Mouse (Mus musculus): ENCODE data around the gene Kif13a. TPM values are rescaled to one million over a fixed set of nuclear protein-coding genes. Genes with fewer than 3 reads are reported as not detected.

Gene Kif13a
- polyA plus RNA-seq, 1 experiment from 2014 or later: 13.8 TPM

- H3K4me1 ChIP-seq (replicated peaks; ENCODE audit: control insufficient read depth, insufficient read depth, low read length): peaks cover 10% of the 10 kb centered on the region
- peak within 1 kb of the TSS; percentile 87 for H3K9ac ChIP-seq (ENCODE audit: low read depth, low read length)
- ATAC-seq (replicated peaks; ENCODE audit: low FRiP score): peak; percentile 87
- no peaks in the 10 kb centered on the region for H3K9me3 ChIP-seq (ENCODE audit: control insufficient read depth, low read length)
- no peaks in the 10 kb centered on the region for H3K36me3 ChIP-seq (ENCODE audit: control insufficient read depth, insufficient read depth, low read length)
- WGBS: under 1% methylated on average over 48 of the region's 51 CpGs
- H3K4me2 ChIP-seq: peak within 1 kb of the TSS; percentile 72
- H3K4me3 ChIP-seq (ENCODE audit: low read depth, low read length): peak within 1 kb of the TSS; percentile 73
- peak within 1 kb of the TSS; percentile 95 for H3K27ac ChIP-seq (ENCODE audit: low read depth, low read length)
- no peaks in the 10 kb centered on the region for H3K27me3 ChIP-seq (replicated peaks; ENCODE audit: control insufficient read depth, insufficient read depth, low read length)
- peak; percentile 100 for DNase-seq (ENCODE audit: low spot score)
Observed at GRCm38 (mm10) chr13:46727837-46728268, 201.8 kb downstream of the Kif13a start, which contains the start of gene Nup153. Nup153 (minus strand) TSS chr13:46727940.

GRCm38 (mm10) chr13:46727038-46727836 is 202.4 kb downstream of the Kif13a start:
- no peaks in the 10 kb centered on the region for H3K27me3 ChIP-seq (replicated peaks; ENCODE audit: control insufficient read depth, insufficient read depth, low read length)
- peak overlapping the region; percentile 73 for H3K4me3 ChIP-seq (ENCODE audit: low read depth, low read length)
- H3K4me2 ChIP-seq: peak overlapping the region; percentile 72
- H3K9me3 ChIP-seq (ENCODE audit: control insufficient read depth, low read length): no peaks in the 10 kb centered on the region
- peak overlapping the region; percentile 87 for H3K9ac ChIP-seq (ENCODE audit: low read depth, low read length)
- peak overlapping the region; percentile 95 for H3K27ac ChIP-seq (ENCODE audit: low read depth, low read length)
- peak; percentile 70 for ATAC-seq (replicated peaks; ENCODE audit: low FRiP score)
- H3K36me3 ChIP-seq (ENCODE audit: control insufficient read depth, insufficient read depth, low read length): no peaks in the 10 kb centered on the region
- peak; percentile 79 for DNase-seq (ENCODE audit: low spot score)
- WGBS: under 1% methylated on average over 82 of the region's 85 CpGs
- H3K4me1 ChIP-seq (replicated peaks; ENCODE audit: control insufficient read depth, insufficient read depth, low read length): peaks cover 10% of the 10 kb centered on the region

GRCm38 (mm10) chr13:46726288-46727037 is 203.2 kb downstream of the Kif13a start:
- no peaks in the 10 kb centered on the region for H3K27me3 ChIP-seq (replicated peaks; ENCODE audit: control insufficient read depth, insufficient read depth, low read length)
- peak overlapping the region; percentile 87 for H3K9ac ChIP-seq (ENCODE audit: low read depth, low read length)
- no peak for DNase-seq (ENCODE audit: low spot score)
- H3K4me2 ChIP-seq: peak overlapping the region; percentile 87
- peaks cover 10% of the 10 kb centered on the region for H3K4me1 ChIP-seq (replicated peaks; ENCODE audit: control insufficient read depth, insufficient read depth, low read length)
- peak overlapping the region; percentile 73 for H3K4me3 ChIP-seq (ENCODE audit: low read depth, low read length)
- no peaks in the 10 kb centered on the region for H3K9me3 ChIP-seq (ENCODE audit: control insufficient read depth, low read length)
- ATAC-seq (replicated peaks; ENCODE audit: low FRiP score): no peak
- no peaks in the 10 kb centered on the region for H3K36me3 ChIP-seq (ENCODE audit: control insufficient read depth, insufficient read depth, low read length)
- under 1% methylated on average over 30 of the region's 30 CpGs for WGBS
- H3K27ac ChIP-seq (ENCODE audit: low read depth, low read length): peak overlapping the region; percentile 95

- 23% methylated on average over 2 of the region's 2 CpGs for WGBS
- Histone ChIP-seq H3K4me3 (ENCODE audit: low read depth, low read length) (peak overlapping the region; percentile 41), H3K27me3 (replicated peaks; ENCODE audit: control insufficient read depth, insufficient read depth, low read length) (no peaks in the 10 kb centered on the region), H3K9ac (ENCODE audit: low read depth, low read length) (peak overlapping the region; percentile 36), H3K27ac (ENCODE audit: low read depth, low read length) (peak overlapping the region; percentile 59; the same call in 1 of the 2 replicates), H3K36me3 (ENCODE audit: control insufficient read depth, insufficient read depth, low read length) (no peaks in the 10 kb centered on the region), H3K4me2 (peak overlapping the region; percentile 87), H3K4me1 (replicated peaks; ENCODE audit: control insufficient read depth, insufficient read depth, low read length) (peaks cover 10% of the 10 kb centered on the region), H3K9me3 (ENCODE audit: control insufficient read depth, low read length) (no peaks in the 10 kb centered on the region)
- no peak for DNase-seq (ENCODE audit: low spot score)
- ATAC-seq (replicated peaks; ENCODE audit: low FRiP score): peak; percentile 38
Observed at GRCm38 (mm10) chr13:46725227-46725626, 204.4 kb downstream of the Kif13a start.

GRCm38 (mm10) chr13:46724371-46724770 is 205.3 kb downstream of the Kif13a start:
- DNase-seq (ENCODE audit: low spot score) (no peak), ATAC-seq (replicated peaks; ENCODE audit: low FRiP score) (no peak)
- H3K4me2 ChIP-seq: peak overlapping the region; percentile 87
- H3K4me1 ChIP-seq (replicated peaks; ENCODE audit: control insufficient read depth, insufficient read depth, low read length): peaks cover 10% of the 10 kb centered on the region
- H3K9ac ChIP-seq (ENCODE audit: low read depth, low read length): peak overlapping the region; percentile 10; the same call in 1 of the 2 replicates
- no peaks in the 10 kb centered on the region for H3K27me3 ChIP-seq (replicated peaks; ENCODE audit: control insufficient read depth, insufficient read depth, low read length)
- H3K27ac ChIP-seq (ENCODE audit: low read depth, low read length): peak overlapping the region; percentile 43; the same call in 1 of the 2 replicates
- no peaks in the 10 kb centered on the region for H3K9me3 ChIP-seq (ENCODE audit: control insufficient read depth, low read length)
- H3K36me3 ChIP-seq (ENCODE audit: control insufficient read depth, insufficient read depth, low read length): no peaks in the 10 kb centered on the region
- H3K4me3 ChIP-seq (ENCODE audit: low read depth, low read length): peak overlapping the region; percentile 41

- no peak overlapping the region for H3K9ac ChIP-seq (ENCODE audit: low read depth, low read length)
- no peak overlapping the region for H3K27ac ChIP-seq (ENCODE audit: low read depth, low read length)
- 0 out of 2 replicates have a peak, but pooled peaks cover 1% of the 10 kb centered on the region for H3K36me3 ChIP-seq (ENCODE audit: control insufficient read depth, insufficient read depth, low read length)
- no peaks in the 10 kb centered on the region for H3K9me3 ChIP-seq (ENCODE audit: control insufficient read depth, low read length)
- DNase-seq (ENCODE audit: low spot score): no peak
- no peaks in the 10 kb centered on the region for H3K27me3 ChIP-seq (replicated peaks; ENCODE audit: control insufficient read depth, insufficient read depth, low read length)
- no peak for ATAC-seq (replicated peaks; ENCODE audit: low FRiP score)
- H3K4me2 ChIP-seq: no peak overlapping the region
- peaks cover 19% of the 10 kb centered on the region for H3K4me1 ChIP-seq (replicated peaks; ENCODE audit: control insufficient read depth, insufficient read depth, low read length)
- H3K4me3 ChIP-seq (ENCODE audit: low read depth, low read length): no peak overlapping the region
Observed at GRCm38 (mm10) chr13:46721009-46721408, 208.7 kb downstream of the Kif13a start.

GRCm38 (mm10) chr13:46718893-46719400 is 210.7 kb downstream of the Kif13a start:
- no peak overlapping the region for H3K4me2 ChIP-seq
- 0 out of 2 replicates have a peak, but pooled peaks cover 5% of the 10 kb centered on the region for H3K36me3 ChIP-seq (ENCODE audit: control insufficient read depth, insufficient read depth, low read length)
- H3K4me1 ChIP-seq (replicated peaks; ENCODE audit: control insufficient read depth, insufficient read depth, low read length): peaks cover 12% of the 10 kb centered on the region; the same call in 1 of the 2 replicates
- no peak overlapping the region for H3K4me3 ChIP-seq (ENCODE audit: low read depth, low read length)
- H3K27me3 ChIP-seq (replicated peaks; ENCODE audit: control insufficient read depth, insufficient read depth, low read length): no peaks in the 10 kb centered on the region
- H3K27ac ChIP-seq (ENCODE audit: low read depth, low read length): no peak overlapping the region
- WGBS: 57% methylated on average over 5 of the region's 5 CpGs
- no peak overlapping the region for H3K9ac ChIP-seq (ENCODE audit: low read depth, low read length)
- H3K9me3 ChIP-seq (ENCODE audit: control insufficient read depth, low read length): no peaks in the 10 kb centered on the region
- no peak for DNase-seq (ENCODE audit: low spot score)
- ATAC-seq (replicated peaks; ENCODE audit: low FRiP score): no peak

- DNase-seq (ENCODE audit: low spot score) (no peak), ATAC-seq (replicated peaks; ENCODE audit: low FRiP score) (peak; percentile 53; the same call in 1 of the 2 replicates)
- Histone ChIP-seq H3K9ac (ENCODE audit: low read depth, low read length) (no peak overlapping the region), H3K4me2 (no peak overlapping the region), H3K27ac (ENCODE audit: low read depth, low read length) (no peak overlapping the region), H3K36me3 (ENCODE audit: control insufficient read depth, insufficient read depth, low read length) (peaks cover 19% of the 10 kb centered on the region), H3K27me3 (replicated peaks; ENCODE audit: control insufficient read depth, insufficient read depth, low read length) (no peaks in the 10 kb centered on the region), H3K4me1 (replicated peaks; ENCODE audit: control insufficient read depth, insufficient read depth, low read length) (peaks cover 12% of the 10 kb centered on the region; the same call in 1 of the 2 replicates), H3K9me3 (ENCODE audit: control insufficient read depth, low read length) (no peaks in the 10 kb centered on the region), H3K4me3 (ENCODE audit: low read depth, low read length) (no peak overlapping the region)
- 45% methylated on average over 3 of the region's 3 CpGs for WGBS
Observed at GRCm38 (mm10) chr13:46715976-46716639, 213.6 kb downstream of the Kif13a start.

Measured in liver, embryonic 11.5 days (tissue).